Mouse (Mus musculus): ENCODE measurements at regions not wholly inside any gene's neighbourhood (a gene's known extent, or its start where the extent isn't known, plus 50 kb on each side); places are given as distances from the start of the nearest gene placed in this dataset.

DNA sequence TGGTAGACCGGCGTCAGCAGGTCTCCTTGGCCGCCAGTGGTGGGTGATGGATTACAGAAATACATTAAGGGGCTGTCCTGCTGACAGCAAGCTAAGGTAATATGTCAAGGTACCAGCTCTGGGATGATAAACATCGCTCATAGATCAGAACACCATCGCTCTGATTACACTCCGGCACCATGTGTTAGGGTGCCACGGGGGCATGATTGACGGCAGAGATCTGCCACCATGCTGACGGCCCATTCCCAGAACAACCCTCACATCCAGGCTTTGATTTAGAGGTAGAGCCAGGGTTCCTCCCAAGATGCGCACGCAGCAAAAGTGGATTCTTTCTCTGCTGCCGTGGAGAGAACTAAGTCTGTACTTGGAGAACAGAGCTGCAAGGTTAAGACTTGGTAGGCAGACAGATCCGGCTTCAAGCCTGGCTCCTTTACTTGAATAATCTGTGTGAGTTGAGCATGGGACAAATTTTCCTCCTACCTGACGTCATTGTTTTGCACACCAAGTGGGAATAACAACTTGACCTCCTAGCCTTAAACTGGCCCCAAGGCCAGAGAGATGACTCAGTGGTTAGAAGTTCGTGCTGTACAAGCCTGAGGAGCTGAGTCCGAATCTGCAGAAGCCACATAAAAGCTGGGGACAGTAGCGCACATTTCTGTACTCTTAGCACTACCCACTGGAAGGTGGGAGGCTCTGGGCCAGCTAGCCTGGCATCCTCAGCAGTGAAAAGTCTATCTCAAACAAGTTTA lies 144.0 kb downstream of the Rplp1 start:
- no peak for ATAC-seq (replicated peaks; ENCODE audit: low FRiP score, poor library complexity, severe bottlenecking)

DNA sequence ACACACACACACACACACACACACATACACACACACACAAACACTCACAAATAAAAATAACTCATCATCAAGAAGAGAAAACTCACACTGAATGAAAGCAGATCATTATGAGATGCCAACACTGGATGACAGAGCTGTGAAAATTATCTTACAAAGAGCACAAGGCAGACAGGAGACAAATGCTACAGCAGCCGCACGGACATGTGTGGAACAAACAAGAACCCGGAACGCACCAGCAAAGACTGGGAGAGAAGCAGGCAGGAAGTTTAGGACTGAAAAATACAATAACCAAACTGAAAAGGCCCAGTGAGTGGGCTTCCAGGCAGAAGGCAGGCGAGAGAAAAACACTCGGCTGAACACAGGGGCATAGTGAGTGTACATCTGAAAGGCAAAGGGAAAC lies 148.2 kb downstream of the Rplp1 start:
- ATAC-seq (replicated peaks; ENCODE audit: low FRiP score, poor library complexity, severe bottlenecking): no peak

DNA sequence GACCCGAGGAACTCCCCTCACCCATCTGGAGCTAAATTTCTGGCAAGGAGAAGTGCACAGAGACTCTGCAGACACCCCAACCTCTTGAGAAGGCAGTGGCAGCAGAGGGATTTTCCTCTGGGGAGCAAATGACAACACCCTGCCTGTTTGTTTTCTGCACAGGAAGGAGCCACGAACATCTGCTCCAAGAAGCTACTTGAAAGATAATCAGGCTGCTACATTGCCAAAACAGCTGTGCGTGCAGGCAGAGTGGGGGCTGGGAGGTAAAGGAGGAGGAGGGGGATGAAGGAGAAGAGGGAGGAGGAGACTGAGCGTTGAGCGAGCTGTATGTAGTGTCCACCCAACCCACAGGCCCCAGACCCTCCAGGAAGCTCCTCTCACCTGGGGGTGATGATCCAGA lies 149.0 kb downstream of the Rplp1 start:
- no peak for ATAC-seq (replicated peaks; ENCODE audit: low FRiP score, poor library complexity, severe bottlenecking)

DNA sequence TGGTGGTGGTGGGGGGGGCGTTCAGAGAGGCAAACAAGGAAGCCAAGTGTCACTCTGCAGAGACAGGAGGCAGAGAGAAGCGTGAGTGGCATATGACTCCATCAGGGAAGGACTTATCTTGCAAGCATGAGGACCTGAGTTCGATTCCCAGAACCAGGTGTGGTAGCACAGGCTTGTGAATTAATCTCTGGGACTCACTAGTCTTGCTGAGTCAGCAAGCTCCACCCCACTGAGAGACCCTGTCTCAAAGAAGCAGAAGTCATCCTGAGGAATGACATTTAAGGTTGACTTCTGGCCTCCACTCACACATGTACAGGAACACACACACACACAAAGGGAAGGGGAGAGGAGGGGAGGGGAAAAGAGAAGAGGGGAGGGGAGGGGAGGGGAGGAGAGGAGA lies 156.5 kb downstream of the Rplp1 start:
- ATAC-seq (replicated peaks; ENCODE audit: low FRiP score, poor library complexity, severe bottlenecking): no peak

DNA sequence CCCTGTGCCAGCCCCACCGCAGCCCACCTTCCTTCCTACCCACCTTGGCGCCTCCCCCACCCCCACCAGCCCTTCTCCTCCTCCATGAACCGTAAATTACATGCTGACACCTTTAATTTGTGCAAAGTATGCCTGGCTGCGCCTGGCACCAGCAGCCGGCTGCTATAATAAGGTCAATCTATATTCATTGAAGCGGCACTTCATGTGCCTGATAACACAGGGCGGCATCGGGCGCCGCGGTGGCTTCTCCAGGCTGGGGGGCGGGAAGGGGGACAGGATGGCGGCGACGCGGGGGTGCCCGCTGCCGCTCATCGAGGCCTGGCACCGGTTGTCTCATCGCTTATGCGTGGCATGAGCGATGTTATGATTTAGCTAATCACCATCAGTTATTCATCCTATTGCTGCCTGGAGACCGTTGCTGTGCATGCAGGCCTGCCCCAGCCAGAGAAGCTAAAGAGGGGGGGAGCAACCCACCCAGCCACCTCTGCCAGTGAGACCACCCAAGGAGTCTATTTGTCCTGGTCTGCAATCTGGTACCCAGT lies 157.5 kb downstream of the Rplp1 start:
- ATAC-seq (replicated peaks; ENCODE audit: low FRiP score, poor library complexity, severe bottlenecking): no peak

DNA sequence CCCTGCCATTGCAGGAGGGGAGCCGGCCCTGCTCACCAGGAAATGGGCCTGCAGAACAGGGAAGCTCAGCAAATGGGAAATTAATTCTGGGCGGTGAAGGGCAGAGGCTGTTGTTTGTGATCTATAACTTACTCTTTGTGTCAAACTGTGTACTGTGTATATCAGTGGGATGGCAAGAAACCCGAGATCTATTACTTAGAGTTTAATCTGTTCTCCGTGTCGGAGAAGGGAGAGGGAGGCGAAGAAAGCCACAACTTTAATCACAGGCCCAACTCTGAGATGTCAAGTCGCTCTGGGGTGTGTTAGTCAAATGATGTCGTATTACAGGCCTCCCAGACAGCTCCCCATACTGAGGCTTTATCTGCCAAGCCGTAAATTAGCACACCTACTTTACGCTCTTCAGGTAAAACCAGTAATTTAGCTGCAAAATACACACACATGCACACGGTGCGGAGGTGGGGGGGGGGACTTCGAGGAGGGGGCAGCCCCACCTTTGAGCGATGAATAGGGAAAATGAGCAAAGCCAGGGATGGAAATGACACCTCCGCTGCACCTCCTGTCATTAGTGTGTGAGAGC lies 158.0 kb downstream of the Rplp1 start:
- ATAC-seq (replicated peaks; ENCODE audit: low FRiP score, poor library complexity, severe bottlenecking): no peak

DNA sequence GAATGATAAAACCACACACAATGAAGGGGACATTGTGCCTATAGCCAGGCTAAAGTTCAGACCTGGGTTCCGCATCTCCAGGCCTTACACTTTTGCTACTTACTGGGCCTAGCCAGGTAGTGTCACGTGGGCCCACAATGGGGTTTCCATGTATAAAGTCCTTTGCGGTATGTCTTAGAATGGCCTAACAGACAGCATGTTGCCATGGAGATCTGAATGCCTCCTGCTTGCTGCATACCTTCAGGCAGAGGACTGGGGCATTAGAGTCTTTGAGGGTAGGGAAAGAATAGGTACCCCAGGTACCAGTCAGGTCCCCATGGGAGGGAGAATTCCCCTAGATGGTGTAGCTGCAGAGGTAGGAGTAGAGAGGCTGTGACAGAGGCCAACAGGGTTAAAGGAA lies 159.0 kb downstream of the Rplp1 start:
- no peak for ATAC-seq (replicated peaks; ENCODE audit: low FRiP score, poor library complexity, severe bottlenecking)

DNA sequence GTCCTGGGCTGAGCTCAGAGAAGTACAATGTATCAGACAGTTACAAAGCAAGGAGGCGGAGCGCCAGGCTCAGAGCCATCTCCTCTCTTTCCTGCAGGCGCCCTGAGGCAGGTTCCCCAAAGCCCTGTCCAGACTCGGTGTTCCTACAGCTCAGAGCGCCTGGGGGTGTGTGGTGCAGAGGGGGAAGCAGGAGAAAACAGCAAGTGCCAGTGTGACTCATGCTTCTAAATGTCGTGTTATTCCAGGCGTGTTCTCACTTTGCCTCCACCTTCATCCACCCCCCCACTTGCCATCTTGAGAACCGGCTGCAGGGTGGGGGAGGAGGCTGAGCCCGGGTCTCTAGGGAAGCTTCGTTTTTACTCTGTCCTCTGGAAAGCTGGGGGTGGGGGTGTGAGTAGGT lies 160.5 kb downstream of the Rplp1 start:
- ATAC-seq (replicated peaks; ENCODE audit: low FRiP score, poor library complexity, severe bottlenecking): no peak

DNA sequence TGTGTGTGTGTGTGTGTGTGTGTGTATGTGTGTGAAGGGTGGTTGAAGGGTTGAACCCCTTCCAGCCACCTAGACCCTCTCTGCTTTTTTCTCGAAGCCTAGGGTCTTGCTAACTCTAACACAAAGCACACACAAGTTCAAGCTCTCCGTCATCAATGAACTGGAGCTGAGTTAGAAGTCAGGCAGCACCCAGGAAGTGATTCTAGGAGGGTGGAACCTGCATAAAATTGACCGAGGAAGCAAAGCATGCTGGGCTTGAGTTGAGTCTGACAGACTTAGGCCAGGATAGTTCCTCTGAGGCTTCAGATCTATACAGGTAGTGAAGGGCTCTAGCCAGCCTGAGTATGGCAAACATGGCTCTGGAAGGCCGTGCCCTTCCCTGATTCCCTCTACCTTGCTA lies 165.1 kb downstream of the Rplp1 start:
- ATAC-seq (replicated peaks; ENCODE audit: low FRiP score, poor library complexity, severe bottlenecking): no peak

DNA sequence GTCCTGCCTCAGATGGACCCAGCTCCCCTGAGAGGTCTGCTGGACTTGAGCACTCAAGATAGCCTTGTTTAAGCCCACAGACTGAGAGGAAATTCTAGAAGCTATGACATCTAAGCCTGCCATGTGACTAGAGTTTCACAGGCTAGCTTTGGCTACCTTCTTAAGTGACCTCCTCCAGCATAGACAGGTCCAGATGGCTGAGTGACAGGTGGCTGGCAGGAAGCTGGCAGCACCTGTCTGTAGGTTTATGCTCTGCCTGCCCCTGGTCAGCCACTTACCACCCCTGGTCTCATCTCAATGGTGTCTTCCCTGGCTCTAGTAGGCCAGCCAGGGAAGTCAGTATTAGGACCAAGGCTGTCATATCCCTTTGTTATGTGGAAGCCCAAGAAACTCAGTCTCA lies 165.9 kb downstream of the Rplp1 start:
- ATAC-seq (replicated peaks; ENCODE audit: low FRiP score, poor library complexity, severe bottlenecking): no peak

DNA sequence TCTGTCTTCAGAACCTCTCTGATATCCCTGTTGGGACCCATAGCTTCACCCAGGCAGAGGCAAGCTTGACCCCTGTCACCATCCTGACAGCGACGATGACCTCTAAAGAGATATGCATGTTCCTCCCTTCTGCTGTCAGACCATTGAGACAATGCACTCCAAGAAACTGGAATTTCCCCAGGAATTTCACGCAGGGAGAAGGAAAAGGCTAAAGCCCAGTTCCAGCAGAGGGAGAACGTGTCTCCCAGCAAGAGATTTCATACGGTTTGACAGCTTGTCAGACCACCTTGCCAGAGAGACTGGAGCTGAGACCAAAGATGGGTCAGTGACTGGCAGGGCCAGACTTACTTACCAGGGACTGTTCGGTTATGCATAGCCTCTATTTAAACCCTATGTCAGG lies 167.9 kb downstream of the Rplp1 start:
- ATAC-seq (replicated peaks; ENCODE audit: low FRiP score, poor library complexity, severe bottlenecking): no peak

DNA sequence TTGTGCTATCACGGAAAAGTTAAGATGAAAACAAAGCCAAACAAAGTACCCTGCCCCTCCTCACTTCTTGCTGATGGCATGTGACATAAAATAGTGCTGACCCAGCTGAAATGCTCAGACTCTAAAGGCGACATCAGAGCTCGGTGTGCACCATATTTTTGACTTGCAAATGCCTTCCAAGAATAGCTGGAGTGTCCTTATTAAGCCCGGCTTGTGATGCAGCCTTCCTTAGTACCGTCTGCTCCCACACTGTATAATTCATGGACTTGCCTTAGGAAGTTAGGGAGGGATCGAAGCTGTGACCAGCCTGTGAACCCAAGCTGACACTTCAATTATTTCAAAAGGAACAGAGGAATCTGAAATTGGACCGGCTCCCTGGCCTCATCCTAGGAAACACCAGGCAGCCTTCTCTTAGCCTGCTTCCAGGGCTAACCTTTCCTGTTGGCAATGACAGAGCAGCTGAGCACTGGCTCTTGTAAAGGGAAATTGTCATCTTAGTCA lies 169.0 kb downstream of the Rplp1 start:
- no peak for ATAC-seq (replicated peaks; ENCODE audit: low FRiP score, poor library complexity, severe bottlenecking)

DNA sequence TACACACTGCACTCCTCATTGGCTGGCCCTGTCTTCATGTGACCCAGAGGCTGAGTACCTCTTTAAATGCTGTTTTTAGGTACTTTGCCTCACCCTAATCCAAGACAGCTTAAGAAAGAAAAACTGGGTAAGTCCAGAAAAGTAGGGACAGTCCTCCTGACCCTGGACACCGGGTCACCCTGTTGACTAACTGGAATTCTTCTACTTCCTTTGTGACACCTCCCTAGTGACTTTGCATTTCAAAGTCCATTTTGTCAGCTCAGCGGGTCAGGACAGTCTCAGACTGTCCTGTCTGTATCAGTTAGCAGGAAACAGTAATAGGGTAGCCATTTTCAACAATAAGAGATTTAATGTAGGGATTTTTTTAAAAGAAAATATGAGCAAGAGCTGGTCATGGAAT lies 180.8 kb downstream of the Rplp1 start:
- no peak for ATAC-seq (replicated peaks; ENCODE audit: low FRiP score, poor library complexity, severe bottlenecking)

DNA sequence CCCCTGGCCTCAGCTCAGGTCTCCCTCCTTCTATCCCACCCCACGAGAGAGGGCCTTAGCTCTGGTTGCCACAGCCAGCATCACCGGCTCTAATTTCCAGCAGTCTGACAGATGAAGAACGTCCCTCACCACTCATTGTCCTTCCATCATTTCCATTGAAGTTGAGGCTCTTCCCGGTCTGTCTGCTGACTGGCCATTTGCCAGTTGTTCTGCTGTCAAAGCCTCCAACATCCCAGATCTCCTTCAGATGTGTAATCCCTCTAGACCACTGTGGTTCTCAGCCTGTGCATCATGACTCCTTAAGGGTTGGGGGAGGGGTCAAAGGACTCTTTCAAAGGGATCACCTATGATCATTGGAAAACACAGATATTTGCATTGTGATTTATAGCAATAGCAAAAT lies 181.6 kb downstream of the Rplp1 start:
- ATAC-seq (replicated peaks; ENCODE audit: low FRiP score, poor library complexity, severe bottlenecking): no peak

DNA sequence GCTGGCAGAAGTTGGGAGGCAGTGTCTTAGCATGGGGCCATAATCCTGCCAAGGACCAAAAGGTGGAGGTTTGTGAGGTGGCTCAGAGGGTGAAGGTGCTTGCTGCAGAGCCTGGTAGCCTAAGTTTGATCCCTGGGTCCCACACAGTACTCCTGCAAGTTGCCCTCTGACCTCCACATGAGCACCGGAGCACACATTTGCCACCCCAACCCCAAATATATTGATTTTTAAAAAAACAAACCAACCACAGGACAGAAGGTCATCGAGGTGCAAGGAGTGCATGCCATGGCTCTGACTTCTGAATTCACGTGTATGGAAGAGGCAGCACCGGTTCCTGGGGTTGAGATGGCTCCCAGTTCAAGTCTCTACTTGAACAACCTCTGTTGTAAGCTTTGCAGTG lies 186.2 kb downstream of the Rplp1 start:
- no peak for ATAC-seq (replicated peaks; ENCODE audit: low FRiP score, poor library complexity, severe bottlenecking)

DNA sequence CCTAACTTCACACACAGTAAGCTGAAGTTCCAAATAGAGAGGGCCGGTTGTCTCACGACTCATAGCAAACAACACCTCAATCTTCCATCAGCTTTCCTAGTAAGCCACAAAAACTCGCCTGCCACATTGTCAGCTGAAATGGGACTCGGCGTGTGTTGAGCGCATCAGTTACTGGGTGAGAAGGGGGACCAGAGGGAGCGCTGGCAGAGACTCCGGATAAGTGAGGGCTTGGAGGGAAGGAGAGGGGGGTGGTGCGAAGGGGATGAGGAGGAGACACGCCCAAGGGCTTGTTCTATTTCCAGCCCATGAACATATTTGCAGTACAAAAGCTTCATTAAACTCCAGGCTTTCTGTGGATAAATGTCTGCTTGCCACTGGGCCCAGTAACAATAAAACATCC lies 186.7 kb downstream of the Rplp1 start:
- no peak for ATAC-seq (replicated peaks; ENCODE audit: low FRiP score, poor library complexity, severe bottlenecking)

DNA sequence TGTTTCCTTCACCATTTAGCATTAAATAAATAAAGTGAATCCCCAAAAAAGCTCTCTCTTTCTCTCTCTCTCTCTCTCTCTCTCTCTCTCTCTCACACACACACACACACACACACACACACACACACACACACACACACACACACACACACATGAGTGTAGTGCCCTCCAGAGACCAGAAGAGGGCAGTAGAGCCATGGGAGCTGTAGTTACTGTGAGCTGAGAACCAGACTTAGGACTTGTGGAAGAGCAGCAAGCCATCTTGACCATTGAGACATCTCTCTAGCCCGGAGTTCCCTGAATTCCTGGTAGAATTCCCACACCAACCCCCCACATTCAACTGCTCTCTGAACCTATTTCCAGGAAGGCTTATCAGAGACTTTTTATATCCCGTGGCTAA lies 190.3 kb downstream of the Rplp1 start:
- no peak for ATAC-seq (replicated peaks; ENCODE audit: low FRiP score, poor library complexity, severe bottlenecking)

DNA sequence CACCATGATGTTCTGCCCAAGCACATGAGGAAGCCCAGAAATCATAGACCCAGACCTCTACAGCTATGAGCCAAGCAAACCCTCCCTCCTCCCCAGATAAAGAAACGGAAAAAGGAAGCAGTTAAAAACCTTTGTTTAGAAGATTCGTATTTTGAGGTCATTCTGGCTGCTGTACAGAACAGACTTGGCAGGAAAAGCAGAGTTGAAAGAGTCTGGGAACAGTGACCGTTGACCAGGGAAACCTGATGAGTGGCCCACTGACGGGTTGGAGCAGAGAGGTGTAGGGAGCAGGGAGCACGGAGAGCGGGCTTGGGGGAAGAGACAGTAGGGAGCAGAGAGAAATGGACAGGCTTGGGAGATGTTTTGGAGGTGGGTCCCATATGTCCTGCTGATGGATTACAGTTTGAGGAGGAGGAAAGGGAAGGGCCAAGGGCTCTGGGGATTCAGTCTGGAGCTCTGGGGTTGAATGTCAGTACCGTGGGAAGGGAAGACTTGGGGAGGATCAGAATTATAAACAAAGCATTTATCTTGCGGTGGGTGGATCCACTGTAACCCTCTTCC lies 191.2 kb downstream of the Rplp1 start:
- ATAC-seq (replicated peaks; ENCODE audit: low FRiP score, poor library complexity, severe bottlenecking): no peak

DNA sequence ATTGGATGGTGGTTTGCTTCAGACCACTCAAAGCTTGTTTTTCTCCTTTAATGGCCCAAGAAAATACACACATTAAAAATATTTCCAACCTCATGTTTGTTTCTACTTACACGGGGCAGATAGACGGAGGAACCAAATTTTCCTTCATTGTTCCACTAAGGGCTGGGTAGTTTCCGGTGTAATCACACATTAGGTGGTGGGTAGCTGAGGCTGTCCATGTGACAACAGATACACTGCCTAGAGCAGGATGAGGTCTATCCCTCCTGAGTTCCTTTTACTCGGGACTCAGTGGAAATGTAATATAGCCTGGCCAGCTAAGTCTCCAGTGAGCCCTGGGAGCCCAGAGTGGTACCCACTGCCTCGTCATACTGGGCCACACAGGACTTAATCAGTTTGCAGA lies 192.5 kb downstream of the Rplp1 start:
- no peak for ATAC-seq (replicated peaks; ENCODE audit: low FRiP score, poor library complexity, severe bottlenecking)

DNA sequence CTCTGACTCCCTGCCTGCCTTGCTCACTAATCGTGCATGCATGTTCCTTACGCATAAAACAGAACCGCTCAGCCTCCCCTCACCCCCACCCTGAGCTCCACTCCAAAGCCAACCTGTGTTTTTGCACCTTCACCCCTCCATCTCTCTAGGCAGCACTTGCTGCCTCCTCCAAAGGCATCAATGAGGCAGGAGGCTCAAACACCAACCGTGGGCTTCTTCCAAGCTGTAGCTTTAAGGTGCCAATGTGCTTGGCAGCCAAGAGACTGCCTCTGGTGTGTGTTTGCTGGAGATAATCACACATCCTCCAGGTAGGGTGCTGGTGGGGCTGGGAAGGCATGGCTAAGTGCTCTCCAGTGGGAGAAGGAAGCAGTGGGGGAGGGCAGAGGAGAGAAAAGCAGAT lies 193.3 kb downstream of the Rplp1 start:
- ATAC-seq (replicated peaks; ENCODE audit: low FRiP score, poor library complexity, severe bottlenecking): no peak

DNA sequence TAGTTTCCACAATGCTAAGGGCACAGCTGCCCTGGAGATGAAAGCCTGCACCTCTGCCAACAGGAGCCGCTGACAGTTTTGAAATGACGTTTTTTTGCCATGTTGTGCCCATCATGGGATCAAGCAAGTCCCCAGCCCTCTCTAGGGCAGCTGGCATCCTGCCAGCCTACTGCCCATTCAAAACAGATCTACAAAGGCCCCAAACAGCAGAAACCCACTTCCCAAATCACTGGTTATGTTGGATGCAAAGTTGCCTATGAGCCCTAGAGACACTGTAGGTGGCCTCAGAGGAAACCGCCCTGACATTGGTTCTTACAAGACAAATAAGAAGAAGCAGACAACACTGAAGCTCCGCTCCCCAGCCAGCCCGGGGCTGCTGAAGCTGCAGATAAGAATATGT lies 194.1 kb downstream of the Rplp1 start:
- ATAC-seq (replicated peaks; ENCODE audit: low FRiP score, poor library complexity, severe bottlenecking): no peak
